Mouse (Mus musculus) kidney, adult 9 months (tissue): ENCODE results near the gene Olfr1354.
"Not testable (repeated sequence)": the region's sequence is repeated elsewhere in the genome, so short reads cannot be mapped to it uniquely, and the experiment has no call there.

Source experiments
- DNase-seq: peaks from one replicate; pipeline ENCODE4 v3.0.0; 2022

The Olfr1354 gene

DNA sequence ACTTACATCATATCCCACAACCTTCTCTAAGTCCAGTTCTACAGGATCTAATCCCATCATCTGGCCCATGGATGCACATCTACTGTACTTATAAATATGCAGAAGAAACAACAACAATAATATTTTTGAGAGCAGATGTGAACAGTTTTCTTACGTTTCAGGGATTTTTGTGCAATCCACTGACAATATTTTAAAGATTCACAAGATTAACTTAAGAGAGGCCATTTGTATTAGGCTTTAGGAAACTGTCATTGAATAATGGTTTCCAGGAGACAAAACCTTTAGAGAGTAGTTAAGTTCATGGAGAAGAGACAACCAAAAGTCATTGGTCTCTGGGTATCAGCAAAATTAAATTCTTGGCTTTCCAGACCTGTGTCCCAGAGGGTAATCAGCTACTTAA lies at the start of gene Olfr1354:
TSS of gene Olfr1354 (plus strand) at position 301 of the 400 bp plus-strand sequence.
- not testable (repeated sequence) for DNase-seq

DNA sequence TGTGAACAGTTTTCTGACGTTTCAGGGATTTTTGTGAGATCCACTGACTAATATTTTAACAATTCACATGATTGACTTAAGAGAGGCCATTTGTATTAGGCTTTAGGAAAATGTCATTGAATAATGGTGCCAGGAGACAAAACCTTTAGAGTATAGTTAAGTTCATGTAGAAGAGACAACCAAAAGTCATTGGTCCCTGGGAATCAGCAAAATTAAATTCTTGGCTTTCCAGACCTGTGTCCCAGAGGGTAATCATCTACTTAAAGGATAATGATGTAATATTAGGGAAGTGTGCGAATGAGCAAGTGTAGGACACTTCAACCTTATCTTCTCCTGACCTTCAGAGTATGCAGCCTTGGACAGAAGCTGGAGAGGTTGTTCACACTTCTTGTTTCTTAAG lies 37.7 kb upstream of the Olfr1354 start, which contains the start of gene Olfr1355:
TSS of gene Olfr1355 (plus strand) at position 301 of the 400 bp plus-strand sequence.
- no peak for DNase-seq

DNA sequence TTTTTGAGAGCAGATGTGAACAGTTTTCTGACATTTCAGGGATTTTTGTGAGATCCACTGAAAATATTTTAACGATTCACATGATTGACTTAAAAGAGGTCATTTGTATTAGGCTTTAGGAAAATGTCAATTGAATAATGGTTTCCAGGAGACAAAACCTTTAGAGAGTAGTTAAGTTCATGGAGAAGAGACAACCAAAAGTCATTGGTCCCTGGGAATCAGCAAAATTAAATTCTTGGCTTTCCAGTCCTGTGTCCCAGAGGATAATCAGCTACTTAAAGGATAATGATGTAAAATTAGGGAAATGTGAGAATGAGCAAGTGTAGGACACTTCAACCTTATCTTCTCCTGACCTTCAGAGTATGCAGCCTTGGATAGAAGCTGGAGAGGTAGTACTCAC lies 37.4 kb downstream of the Olfr1354 start, which contains the start of gene Olfr8:
TSS of gene Olfr8 (plus strand) at position 301 of the 400 bp plus-strand sequence.
- not testable (repeated sequence) for DNase-seq

DNA sequence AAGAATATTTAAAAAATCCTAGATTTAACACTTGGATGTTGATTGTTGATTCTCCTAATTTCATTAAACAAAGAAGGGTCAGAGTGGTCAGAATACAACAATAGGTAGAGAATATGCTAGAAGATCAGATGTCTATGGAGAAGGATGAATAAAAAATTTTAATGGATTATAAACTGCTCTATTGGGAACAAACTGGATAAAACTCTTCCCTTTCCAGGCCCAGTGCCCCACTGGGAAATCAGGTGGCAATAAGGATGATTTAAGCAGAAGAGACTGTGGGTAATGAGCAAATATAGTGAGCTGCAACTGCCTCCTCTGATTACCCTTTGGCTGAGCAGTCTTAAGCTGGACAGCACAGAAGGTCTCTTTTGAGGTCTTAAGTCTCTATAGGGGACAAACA lies 50.0 kb downstream of the Olfr1354 start, which contains the start of gene Olfr1353:
TSS of gene Olfr1353 (plus strand) at position 301 of the 400 bp plus-strand sequence.
- DNase-seq: not testable (repeated sequence)
